ENCODE assay signal across 9 mouse cellular contexts in the genomic region with DNA sequence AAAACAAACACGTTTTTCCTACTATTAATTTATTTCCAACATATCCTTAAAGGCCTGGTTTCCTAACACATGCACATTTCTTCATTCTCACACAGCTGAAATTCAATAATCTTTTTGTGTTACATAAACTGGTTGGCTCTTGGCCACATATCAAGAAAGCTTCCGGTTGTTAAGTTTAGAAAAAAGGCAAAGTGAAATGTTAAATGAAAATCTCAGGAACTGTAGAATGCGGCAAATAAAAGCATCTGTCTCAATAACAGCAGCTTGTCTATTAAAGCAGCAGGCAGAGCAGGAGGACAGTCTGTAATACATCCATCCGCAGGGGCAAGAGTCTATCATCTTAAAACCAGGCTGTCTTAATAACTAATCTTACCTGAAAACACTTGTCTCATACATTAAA. TPM values are rescaled to one million over a fixed set of nuclear protein-coding genes. Genes with fewer than 3 reads are reported as not detected.
DNase-seq lines count a peak whose midpoint lies in the region; ATAC-seq lines count a peak whose summit lies in the region.
"Had no signal": no experiment of that assay in that cellular context is flagged by ENCODE, and none has a peak within 500 bp of the region (broad histone marks: within the 10 kb centered on the region; RNA-seq: fewer than 3 reads in every experiment).

No protein-coding gene starts in this region.

- H3K4me2 ChIP-seq in hindbrain, embryonic 15.5 days = peak overlapping the region; percentile 79
- H3K4me2 ChIP-seq in midbrain, embryonic 15.5 days = peak overlapping the region; percentile 77

- WGBS in hindbrain, embryonic 15.5 days = 66% methylated on average over 4 of the region's 4 CpGs
- WGBS in midbrain, embryonic 15.5 days = 65% methylated on average over 4 of the region's 4 CpGs

- no peak for ATAC-seq in hindbrain, embryonic 15.5 days (ENCODE audit: low FRiP score, low read depth)
- no peak for ATAC-seq in midbrain, embryonic 15.5 days (replicated peaks)

- H3K9ac ChIP-seq in hindbrain, embryonic 15.5 days = peak overlapping the region; percentile 89
- peak overlapping the region; percentile 14; the same call in 1 of the 2 replicates for H3K9ac ChIP-seq in midbrain, embryonic 15.5 days

- peaks cover 28% of the 10 kb centered on the region for H3K4me1 ChIP-seq in hindbrain, embryonic 15.5 days (replicated peaks)
- H3K4me1 ChIP-seq in midbrain, embryonic 15.5 days = peaks cover 23% of the 10 kb centered on the region

- peak; percentile 4 for DNase-seq in kidney, postnatal 14 days
- DNase-seq in kidney, postnatal 25 days = no peak
- peak; percentile 11 for DNase-seq in brain, adult 2 months (ENCODE audit: low read depth, low spot score)
- DNase-seq in thymus, postnatal 4 days = no peak
- DNase-seq in left cerebral cortex, postnatal 36 days (ENCODE audit: low spot score in 2 of 2) = no peak
- no peak for DNase-seq in adrenal gland, postnatal 14 days
- DNase-seq: adrenal gland, adult 2 months had no signal

- H3K27me3 ChIP-seq in hindbrain, embryonic 15.5 days = no peaks in the 10 kb centered on the region
- no peaks in the 10 kb centered on the region for H3K27me3 ChIP-seq in midbrain, embryonic 15.5 days (replicated peaks)

- intact Hi-C loops in left cerebral cortex, postnatal 36 days (cut with DNase I) = loop anchor here (2.0 to 10.0 kb wide), 3 partner anchors 53 to 261 kb away; partner anchors contain the start of genes Selenot and Tsc22d2

- peaks cover 22% of the 10 kb centered on the region for H3K36me3 ChIP-seq in hindbrain, embryonic 15.5 days
- H3K36me3 ChIP-seq in midbrain, embryonic 15.5 days (replicated peaks) = peaks cover 13% of the 10 kb centered on the region

- no peak overlapping the region for H3K27ac ChIP-seq in hindbrain, embryonic 15.5 days (replicated peaks)
- H3K27ac ChIP-seq in midbrain, embryonic 15.5 days = no peak overlapping the region

- H3K9me3 ChIP-seq in hindbrain, embryonic 15.5 days = no peaks in the 10 kb centered on the region
- no peaks in the 10 kb centered on the region for H3K9me3 ChIP-seq in midbrain, embryonic 15.5 days

- H3K4me3 ChIP-seq in hindbrain, embryonic 15.5 days = peak overlapping the region; percentile 72
- peak overlapping the region; percentile 99 for H3K4me3 ChIP-seq in midbrain, embryonic 15.5 days

RNA-seq across cellular contexts. Expression of gene Eif2a, which starts 1.4 kb away (rescaled TPM):
- 33.6 and 36.9 TPM in 2 replicates for polyA plus RNA-seq in hindbrain, embryonic 15.5 days (2015; fragmentation: Nextera tagmentation; extraction: Ambion mirVana)
- polyA plus RNA-seq in midbrain, embryonic 15.5 days (2015; fragmentation: Nextera tagmentation; extraction: Ambion mirVana) = 33.5 and 34.6 TPM in 2 replicates
- 10 to 100 TPM; 42.5 to 45.7 TPM for total RNA-seq in left cerebral cortex, postnatal 36 days (2021)
- total RNA-seq in adrenal gland, postnatal 14 days (2021) = 45.7 and 55.3 TPM in 2 replicates

RNA-seq across cellular contexts. Expression of gene Serp1, which starts 1.4 kb away (rescaled TPM):
- 59.0 and 64.7 TPM in 2 replicates for polyA plus RNA-seq in hindbrain, embryonic 15.5 days (2015; fragmentation: Nextera tagmentation; extraction: Ambion mirVana)
- 52.3 and 53.8 TPM in 2 replicates for polyA plus RNA-seq in midbrain, embryonic 15.5 days (2015; fragmentation: Nextera tagmentation; extraction: Ambion mirVana)
- total RNA-seq in left cerebral cortex, postnatal 36 days (2021) = 10 to 100 TPM; 20.8 to 22.4 TPM
- total RNA-seq in adrenal gland, postnatal 14 days (2021) = 80.6 and 86.8 TPM in 2 replicates

RNA-seq across cellular contexts. Expression of gene Selenot, which starts 52.2 kb away (rescaled TPM):
- polyA plus RNA-seq in hindbrain, embryonic 15.5 days (2015; fragmentation: Nextera tagmentation; extraction: Ambion mirVana) = 25.2 and 26.4 TPM in 2 replicates
- polyA plus RNA-seq in midbrain, embryonic 15.5 days (2015; fragmentation: Nextera tagmentation; extraction: Ambion mirVana) = 20.7 and 22.4 TPM in 2 replicates
- 100 to 1,000 TPM; 138 to 142 TPM for total RNA-seq in left cerebral cortex, postnatal 36 days (2021)
- 117 and 125 TPM in 2 replicates for total RNA-seq in adrenal gland, postnatal 14 days (2021)

Comparison
In these comparisons a context has a peak if more than half of its experiments do, and no peak if none do; other contexts are left out.
1. DNase-seq: peak in kidney, postnatal 14 days (single experiment) and brain, adult 2 months (single experiment); none in kidney, postnatal 25 days (0 of 2), thymus, postnatal 4 days (single experiment), left cerebral cortex, postnatal 36 days (0 of 2) and adrenal gland, postnatal 14 days (single experiment).